Mouse (Mus musculus) neutrophil, adult 83 days (primary cell): ENCODE data around the gene Dclk1. TPM values are rescaled to one million over a fixed set of nuclear protein-coding genes. Genes with fewer than 3 reads are reported as not detected.

Experiments
- total RNA-seq, 2 experiments: library from RNA; stranded (reverse); gene quantifications; one replicate each; pipeline ENCODE4 v1.2.4; 2023

Dclk1 gene
- not detected for total RNA-seq

DNA sequence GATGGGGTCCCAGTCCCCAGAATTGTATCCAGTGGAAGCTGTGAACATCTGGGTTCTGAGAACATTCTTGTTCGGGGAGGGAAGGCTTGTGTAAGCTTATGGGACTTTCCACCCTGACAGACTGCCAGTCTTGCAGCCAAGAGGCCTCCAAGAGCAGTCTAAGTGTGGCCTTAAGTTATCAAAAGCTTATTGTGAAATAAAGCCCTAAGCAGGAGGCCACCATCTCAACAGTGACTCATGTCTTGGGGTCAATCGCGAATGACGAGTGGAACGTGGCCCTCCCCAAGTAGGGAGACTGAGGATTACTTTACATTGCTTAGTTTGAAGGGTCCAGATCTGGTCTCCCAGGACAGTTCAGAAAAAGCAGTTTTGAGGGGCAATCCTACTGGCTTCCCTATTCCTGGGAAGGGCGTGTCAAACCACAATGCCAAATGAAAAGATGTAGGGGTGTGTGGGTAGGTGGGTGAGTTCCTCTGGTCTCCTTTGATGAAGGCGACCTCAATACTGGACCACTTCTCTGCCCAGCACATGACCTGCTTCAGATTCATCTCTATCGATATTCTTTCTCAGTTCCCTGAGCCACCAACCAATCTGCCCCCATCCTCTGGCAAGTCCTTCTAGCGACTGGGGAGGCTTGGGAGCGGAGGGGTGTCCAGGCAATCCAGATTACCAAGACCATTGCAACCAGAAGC lies at the start of gene Dclk1:
Gene Dclk1, plus strand, starts transcription at position 635 of the 692 bp plus-strand sequence.

DNA sequence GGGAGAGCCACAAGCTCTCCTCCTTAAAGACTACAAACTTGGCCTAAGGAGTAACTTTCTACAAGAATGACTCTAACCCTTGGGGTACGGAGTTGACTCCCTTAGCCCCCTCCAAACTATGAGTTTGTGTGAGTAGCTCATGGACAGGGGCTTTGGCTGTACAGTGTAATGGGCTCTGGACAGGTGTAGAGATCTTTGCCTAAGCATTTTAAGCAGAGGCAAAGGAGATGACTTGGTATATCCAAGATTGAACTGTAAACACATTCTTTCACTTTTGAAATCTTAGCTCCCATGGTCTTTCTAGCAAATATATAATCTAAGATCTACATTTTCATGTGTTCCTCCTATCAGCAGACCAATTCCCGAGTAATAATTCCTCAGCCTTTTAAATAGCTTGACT lies 229.9 kb downstream of the Dclk1 start, which contains the start of gene Gm21954:
Gene Gm21954, minus strand, starts transcription at position 101 of the 400 bp plus-strand sequence.

Other genes starting within 250 kb of the Dclk1 start
- gene Ccna1, start 186.9 kb upstream of the Dclk1 start, total RNA-seq, result under 1 TPM in 1 of 2 experiments, not detected in 1; 0.75 TPM
- gene Spg20, start 130.3 kb upstream of the Dclk1 start, total RNA-seq, result 1 to 10 TPM; 5.4 to 7.4 TPM
- gene Ccdc169, start 105.0 kb upstream of the Dclk1 start, total RNA-seq, result not detected
- gene Sohlh2, start 60.3 kb upstream of the Dclk1 start, total RNA-seq, result not detected
- not detected for gene Gm21954, start 229.8 kb downstream of the Dclk1 start, total RNA-seq